Mouse (Mus musculus) erythroblast, embryonic 14.5 days (primary cell): ENCODE results near the gene Vps13d. TPM values are rescaled to one million over a fixed set of nuclear protein-coding genes. Genes with fewer than 3 reads are reported as not detected.
A peak's percentile ranks its signal among the peaks of the same experiment; 100 is the strongest.

Experiments used
- H3K27me3 ChIP-seq: 2 replicates; pipeline ENCODE4 v1.6.1; 2012; ENCODE audit warnings: inconsistent platforms; ENCODE audit not compliant: control insufficient read depth
- H3K36me3 ChIP-seq: 2 replicates; pipeline ENCODE4 v1.6.1; 2012; ENCODE audit warnings: mild to moderate bottlenecking, inconsistent platforms; ENCODE audit not compliant: control insufficient read depth
- H3K4me1 ChIP-seq: 2 replicates; pipeline ENCODE4 v1.6.1; 2012; ENCODE audit warnings: inconsistent platforms; ENCODE audit not compliant: control insufficient read depth
- H3K4me3 ChIP-seq: replicated peaks from 2 replicates; pipeline ENCODE3; 2012; ENCODE audit warnings: moderate library complexity, mild to moderate bottlenecking, inconsistent platforms
- H3K9me3 ChIP-seq: 2 replicates; pipeline ENCODE4 v1.6.1; 2012; ENCODE audit warnings: low read length, inconsistent platforms, mixed read lengths; ENCODE audit not compliant: control insufficient read depth
- GATA1 ChIP-seq: IDR thresholded peaks from 2 replicates; pipeline ENCODE4 v1.6.1; 2012; ENCODE audit warnings: low read length, inconsistent platforms, mixed read lengths
- TAL1 ChIP-seq: IDR thresholded peaks from 3 replicates; pipeline ENCODE4 v1.6.1; 2012; ENCODE audit warnings: low read length, inconsistent platforms, mixed read lengths
- polyA plus RNA-seq: library from polyadenylated mRNA; stranded (reverse); fragments of >175 nt; gene quantifications from 2 replicates; pipeline ENCODE4 v1.2.3, GENCODE M21; 2012

Vps13d gene
- polyA plus RNA-seq, 1 experiment: 0.69 TPM

DNA sequence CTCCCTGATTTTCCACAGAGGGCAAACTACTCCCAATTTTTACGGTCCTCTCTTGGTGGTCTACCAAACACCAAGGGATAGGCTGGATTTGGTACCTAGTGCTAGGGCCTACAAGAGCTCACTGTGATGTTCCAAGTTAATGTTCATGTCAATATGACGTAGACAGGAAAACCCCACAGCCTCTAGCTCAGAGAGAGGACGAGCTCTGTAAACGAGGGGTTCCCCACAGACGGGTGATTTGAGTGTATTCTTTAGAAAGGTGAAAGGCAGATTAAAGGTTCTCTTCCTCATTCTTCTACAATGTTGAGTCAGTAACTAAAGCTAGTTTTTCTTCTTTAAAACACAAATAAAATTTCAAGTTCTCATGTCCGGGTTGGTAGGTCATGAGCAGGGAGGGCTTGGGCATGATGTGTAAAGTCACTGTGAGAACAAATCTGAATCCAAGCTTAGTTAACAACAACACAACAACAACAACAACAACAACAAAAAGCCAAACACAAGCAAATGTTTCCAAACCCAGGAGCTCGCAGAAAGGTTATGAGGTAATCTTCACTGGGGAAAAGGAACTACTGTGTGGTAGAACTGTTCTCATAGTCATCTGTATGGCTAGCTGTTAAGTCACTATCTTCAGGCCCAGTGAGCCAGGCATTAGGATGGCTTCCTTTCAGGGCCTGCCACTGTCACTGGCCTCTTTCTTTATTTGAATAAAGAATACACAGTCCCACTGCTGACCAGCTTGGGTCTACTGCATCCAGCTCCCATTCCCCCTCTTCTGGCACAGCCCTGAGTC lies 208.6 kb downstream of the Vps13d start:
- no peak for TF ChIP-seq TAL1
- peaks cover 30% of the 10 kb centered on the region for H3K36me3 ChIP-seq
- no peak overlapping the region for H3K4me3 ChIP-seq
- peaks cover 19% of the 10 kb centered on the region for H3K4me1 ChIP-seq
- H3K27me3 ChIP-seq: no peaks in the 10 kb centered on the region
- H3K9me3 ChIP-seq: no peaks in the 10 kb centered on the region

GRCm38 (mm10) chr4:144983821-144984371 lies 210.9 kb downstream of the Vps13d start:
- Histone ChIP-seq H3K4me1 (peaks cover 38% of the 10 kb centered on the region), H3K27me3 (no peaks in the 10 kb centered on the region), H3K36me3 (peaks cover 40% of the 10 kb centered on the region), H3K4me3 (no peak overlapping the region), H3K9me3 (no peaks in the 10 kb centered on the region)
- TF ChIP-seq TAL1 (no peak), GATA1 (no peak)

DNA sequence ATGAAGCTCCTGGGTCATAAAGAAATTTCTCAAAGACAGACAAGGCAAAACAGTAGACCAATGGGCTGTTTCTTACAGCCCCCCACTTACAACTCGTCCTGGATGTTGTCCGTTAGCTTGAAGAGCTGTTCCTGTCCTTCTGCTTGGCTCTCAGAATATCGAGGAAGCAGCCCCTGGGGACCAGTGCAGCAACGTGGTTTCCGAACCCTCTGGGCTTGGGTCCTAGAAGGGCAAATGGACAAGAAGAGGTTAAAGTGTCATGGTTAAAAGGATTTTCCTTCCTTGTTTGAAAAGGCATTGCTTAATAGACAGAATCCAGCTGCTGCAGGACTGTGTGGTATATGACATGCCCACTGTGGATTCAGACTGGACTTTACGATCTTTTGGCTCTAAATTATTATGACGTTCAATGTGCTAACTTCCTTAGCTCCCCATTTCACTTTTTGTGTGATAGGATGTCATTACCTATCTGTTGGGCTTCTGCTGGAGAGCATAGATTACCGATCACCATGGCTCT lies 211.5 kb downstream of the Vps13d start:
- H3K4me3 ChIP-seq: no peak overlapping the region
- peaks cover 42% of the 10 kb centered on the region for H3K4me1 ChIP-seq
- TF ChIP-seq TAL1 (no peak), GATA1 (no peak)
- H3K9me3 ChIP-seq: no peaks in the 10 kb centered on the region
- no peaks in the 10 kb centered on the region for H3K27me3 ChIP-seq
- peaks cover 45% of the 10 kb centered on the region for H3K36me3 ChIP-seq

- Histone ChIP-seq H3K9me3 (no peaks in the 10 kb centered on the region), H3K36me3 (peaks cover 64% of the 10 kb centered on the region), H3K27me3 (no peaks in the 10 kb centered on the region), H3K4me3 (no peak overlapping the region), H3K4me1 (peaks cover 46% of the 10 kb centered on the region)
- TF ChIP-seq GATA1 (0 out of 2 replicates have a peak, but pooled peaks have one; percentile 16), TAL1 (no peak)
Observed at GRCm38 (mm10) chr4:144980811-144981551, 213.8 kb downstream of the Vps13d start.

DNA sequence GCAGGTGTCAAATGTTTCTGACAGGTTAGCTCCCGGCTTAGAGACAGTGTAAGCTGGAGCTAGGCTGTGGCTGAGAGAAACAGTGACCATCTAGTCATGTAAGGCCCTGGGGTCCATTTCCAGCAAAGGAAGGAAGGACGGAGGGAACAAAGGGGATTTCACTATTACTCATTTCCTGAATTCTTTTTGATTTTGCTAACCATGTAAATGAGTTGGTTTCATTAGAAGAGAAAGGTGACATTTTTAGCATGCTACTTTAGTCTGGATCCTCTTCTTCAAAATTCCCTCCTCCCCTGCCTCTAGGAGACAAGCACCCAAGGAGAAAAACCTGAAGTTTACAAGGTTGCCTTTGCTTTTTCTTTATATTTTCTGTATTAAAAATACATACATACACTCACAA lies 214.7 kb downstream of the Vps13d start:
- Histone ChIP-seq H3K27me3 (no peaks in the 10 kb centered on the region), H3K4me1 (peaks cover 46% of the 10 kb centered on the region), H3K4me3 (no peak overlapping the region), H3K9me3 (no peaks in the 10 kb centered on the region), H3K36me3 (peaks cover 69% of the 10 kb centered on the region)
- TF ChIP-seq TAL1 (no peak), GATA1 (no peak)

- TF ChIP-seq GATA1 (no peak), TAL1 (no peak)
- Histone ChIP-seq H3K9me3 (no peaks in the 10 kb centered on the region), H3K4me1 (peaks cover 38% of the 10 kb centered on the region), H3K27me3 (no peaks in the 10 kb centered on the region), H3K36me3 (peaks cover 69% of the 10 kb centered on the region), H3K4me3 (no peak overlapping the region)
Observed at GRCm38 (mm10) chr4:144978039-144978438, 216.8 kb downstream of the Vps13d start.

DNA sequence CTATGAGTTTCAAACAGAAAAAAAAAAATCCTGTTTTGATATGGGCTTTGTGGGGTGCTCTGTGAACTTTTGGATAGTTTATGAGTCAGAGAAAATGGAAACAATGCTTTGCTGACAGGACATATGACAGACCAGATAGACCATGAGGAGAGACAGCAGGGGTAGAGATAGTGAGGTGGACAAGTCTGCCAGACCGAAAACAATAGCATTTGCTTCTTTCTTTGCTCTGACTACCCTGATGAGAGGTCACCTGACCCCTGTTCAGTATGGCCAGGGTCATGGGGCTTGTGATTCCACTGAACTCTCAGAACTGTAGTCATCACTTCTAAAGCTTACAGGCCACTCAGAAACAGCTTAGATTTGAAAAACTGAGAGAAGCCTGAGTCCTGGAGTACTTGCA lies 217.7 kb downstream of the Vps13d start:
- TF ChIP-seq GATA1 (no peak), TAL1 (no peak)
- H3K9me3 ChIP-seq: no peaks in the 10 kb centered on the region
- H3K4me1 ChIP-seq: peaks cover 39% of the 10 kb centered on the region
- no peaks in the 10 kb centered on the region for H3K27me3 ChIP-seq
- H3K36me3 ChIP-seq: peaks cover 69% of the 10 kb centered on the region
- no peak overlapping the region for H3K4me3 ChIP-seq

DNA sequence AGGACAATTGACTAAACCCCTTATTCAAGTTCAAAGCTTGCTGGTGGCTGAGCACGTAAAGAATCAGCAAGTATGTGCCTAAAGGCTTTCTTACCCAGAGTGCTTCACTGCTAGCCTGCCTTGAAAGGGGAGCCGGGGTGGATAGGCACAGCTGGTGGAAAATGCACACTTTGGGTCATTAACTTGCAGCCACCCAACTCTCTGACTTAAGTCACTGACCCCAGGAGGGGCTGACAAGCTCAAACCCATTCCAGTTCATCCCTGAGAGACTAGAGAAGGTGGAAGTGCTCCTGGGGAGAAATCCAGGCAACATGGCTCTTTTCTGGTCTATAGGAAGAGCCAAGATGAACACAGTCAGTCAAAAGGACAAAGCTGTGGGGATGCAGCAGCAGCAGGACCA lies 219.3 kb downstream of the Vps13d start:
- TF ChIP-seq GATA1: no peak
- no peak for TF ChIP-seq TAL1
- Histone ChIP-seq H3K9me3 (no peaks in the 10 kb centered on the region), H3K4me1 (peaks cover 23% of the 10 kb centered on the region), H3K36me3 (peaks cover 61% of the 10 kb centered on the region), H3K27me3 (no peaks in the 10 kb centered on the region), H3K4me3 (no peak overlapping the region)

- Histone ChIP-seq H3K9me3 (no peaks in the 10 kb centered on the region), H3K36me3 (peaks cover 56% of the 10 kb centered on the region), H3K4me3 (no peak overlapping the region), H3K27me3 (no peaks in the 10 kb centered on the region), H3K4me1 (peaks cover 14% of the 10 kb centered on the region)
- TF ChIP-seq TAL1: no peak
- no peak for TF ChIP-seq GATA1
Observed at GRCm38 (mm10) chr4:144974458-144974857, 220.3 kb downstream of the Vps13d start.
